Mouse (Mus musculus): ENCODE data around the gene Top2b. TPM values are rescaled to one million over a fixed set of nuclear protein-coding genes. Genes with fewer than 3 reads are reported as not detected.
A peak's percentile ranks its signal among the peaks of the same experiment; 100 is the strongest.

Gene Top2b
- total RNA-seq (2015; ENCODE audit: low replicate concordance) (44.7 and 55.3 TPM in 2 replicates), total RNA-seq (2017; ENCODE audit: low replicate concordance) (84.9 and 133 TPM in 2 replicates)

- peak; percentile 92 for ATAC-seq (replicated peaks; ENCODE audit: low FRiP score, poor library complexity, severe bottlenecking)
Measured at GRCm38 (mm10) chr14:16364878-16365337, at the start of gene Top2b. Gene Top2b (plus strand): TSS chr14:16365179.

- no peak for ATAC-seq (replicated peaks; ENCODE audit: low FRiP score, poor library complexity, severe bottlenecking)
Measured at GRCm38 (mm10) chr14:16316715-16317114, 48.3 kb upstream of the Top2b start.

GRCm38 (mm10) chr14:16319818-16320217 is 45.2 kb upstream of the Top2b start:
- no peak for ATAC-seq (replicated peaks; ENCODE audit: low FRiP score, poor library complexity, severe bottlenecking)

GRCm38 (mm10) chr14:16324394-16324793 is 40.6 kb upstream of the Top2b start:
- no peak for ATAC-seq (replicated peaks; ENCODE audit: low FRiP score, poor library complexity, severe bottlenecking)

DNA sequence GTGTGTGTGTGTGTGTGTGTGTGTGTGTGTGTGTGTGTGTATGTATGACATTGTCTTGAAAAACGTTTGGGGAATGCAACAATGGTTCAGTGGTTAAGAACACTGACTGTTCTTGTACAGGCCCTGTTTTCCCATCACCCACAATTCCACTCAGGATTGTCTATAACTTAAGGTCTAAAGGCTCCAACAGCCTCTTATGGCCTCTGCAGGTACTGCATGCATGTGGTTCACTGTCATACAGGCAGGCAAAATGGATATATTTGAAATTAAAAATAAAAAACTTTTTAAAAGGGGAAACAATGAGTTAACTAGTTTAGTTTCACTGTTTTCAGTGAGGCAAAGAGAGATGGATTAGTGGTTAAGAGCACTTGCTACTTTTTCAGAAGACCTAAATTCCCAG is 39.8 kb upstream of the Top2b start:
- ATAC-seq (replicated peaks; ENCODE audit: low FRiP score, poor library complexity, severe bottlenecking) = no peak

GRCm38 (mm10) chr14:16328531-16328930 is 36.4 kb upstream of the Top2b start:
- ATAC-seq (replicated peaks; ENCODE audit: low FRiP score, poor library complexity, severe bottlenecking) = no peak

- no peak for ATAC-seq (replicated peaks; ENCODE audit: low FRiP score, poor library complexity, severe bottlenecking)
Measured at GRCm38 (mm10) chr14:16328959-16329480, 36.0 kb upstream of the Top2b start.

GRCm38 (mm10) chr14:16329756-16330155 is 35.2 kb upstream of the Top2b start:
- no peak for ATAC-seq (replicated peaks; ENCODE audit: low FRiP score, poor library complexity, severe bottlenecking)

GRCm38 (mm10) chr14:16334260-16334659 is 30.7 kb upstream of the Top2b start:
- no peak for ATAC-seq (replicated peaks; ENCODE audit: low FRiP score, poor library complexity, severe bottlenecking)

DNA sequence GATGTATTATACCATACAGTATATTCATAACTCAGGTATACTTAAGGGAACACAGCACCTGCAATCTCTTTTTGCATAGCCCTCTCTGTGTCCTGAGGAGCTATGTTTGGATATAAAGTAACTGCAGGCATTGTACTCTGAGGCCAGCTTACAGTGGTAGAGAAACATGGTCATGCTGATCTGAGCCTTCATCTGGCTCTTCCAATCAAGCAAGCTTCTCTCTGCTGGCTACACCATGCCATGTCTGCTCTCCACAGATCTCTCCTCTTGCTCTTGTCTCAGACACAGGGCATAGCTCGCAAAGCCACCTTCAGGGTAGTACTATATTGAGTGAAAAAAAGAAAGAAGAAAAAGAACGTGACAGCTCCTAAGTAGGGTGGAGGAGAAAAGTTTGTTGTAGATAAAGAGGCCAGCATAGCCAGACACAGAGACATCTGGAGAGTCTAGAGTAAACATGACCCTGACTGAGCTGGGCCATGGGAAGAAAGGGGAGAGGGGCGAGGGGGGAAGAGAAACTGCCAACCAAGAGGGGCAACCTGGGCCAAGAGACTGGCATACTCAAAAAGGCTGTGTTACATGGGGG is 29.1 kb upstream of the Top2b start:
- ATAC-seq (replicated peaks; ENCODE audit: low FRiP score, poor library complexity, severe bottlenecking) = 0 out of 2 replicates have a peak, but pooled peaks have one; percentile 19

DNA sequence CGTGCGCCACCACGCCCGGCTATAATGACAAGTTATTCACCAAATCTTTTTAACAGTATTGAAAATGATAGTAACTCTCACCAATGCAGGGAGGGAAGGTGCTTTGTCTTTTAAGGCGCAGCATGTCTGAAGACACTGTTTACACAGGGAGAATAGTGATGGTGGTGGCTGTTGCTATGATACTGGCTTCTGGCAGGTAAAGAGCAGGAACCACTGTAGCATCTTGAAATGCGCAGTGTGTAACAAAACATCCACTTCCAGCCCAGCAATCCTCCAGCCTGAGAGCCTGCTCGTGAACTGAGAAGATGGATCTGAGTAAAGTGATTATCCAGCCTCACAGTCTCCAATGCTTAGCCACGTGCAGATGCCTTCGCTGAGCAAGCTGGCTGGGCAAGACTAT is 17.5 kb upstream of the Top2b start:
- ATAC-seq (replicated peaks; ENCODE audit: low FRiP score, poor library complexity, severe bottlenecking) = no peak

DNA sequence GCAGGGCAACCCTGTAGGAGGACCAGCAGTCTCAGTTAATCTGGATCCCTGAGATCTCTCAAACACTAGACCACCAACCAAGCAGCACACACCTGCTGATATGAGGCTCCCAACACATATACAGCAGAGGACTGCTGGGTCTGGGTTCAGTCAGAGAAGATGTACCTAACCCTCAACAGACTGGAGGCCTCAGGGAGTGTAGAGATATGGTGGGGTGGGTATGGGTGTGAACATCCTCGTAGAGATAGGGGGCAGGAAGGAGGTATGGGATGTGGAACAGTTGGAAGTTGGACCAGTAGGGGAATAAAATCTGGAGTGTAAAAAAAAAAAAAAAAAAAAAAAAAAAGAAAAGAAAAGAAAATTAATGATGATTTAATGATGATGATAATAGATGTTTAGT is 5.3 kb upstream of the Top2b start:
- ATAC-seq (replicated peaks; ENCODE audit: low FRiP score, poor library complexity, severe bottlenecking) = no peak

- no peak for ATAC-seq (replicated peaks; ENCODE audit: low FRiP score, poor library complexity, severe bottlenecking)
Measured at GRCm38 (mm10) chr14:16364161-16364831, 683 bp upstream of the Top2b start.

GRCm38 (mm10) chr14:16365362-16366173 is 589 bp downstream of the Top2b start:
- peak; percentile 62 for ATAC-seq (replicated peaks; ENCODE audit: low FRiP score, poor library complexity, severe bottlenecking)

DNA sequence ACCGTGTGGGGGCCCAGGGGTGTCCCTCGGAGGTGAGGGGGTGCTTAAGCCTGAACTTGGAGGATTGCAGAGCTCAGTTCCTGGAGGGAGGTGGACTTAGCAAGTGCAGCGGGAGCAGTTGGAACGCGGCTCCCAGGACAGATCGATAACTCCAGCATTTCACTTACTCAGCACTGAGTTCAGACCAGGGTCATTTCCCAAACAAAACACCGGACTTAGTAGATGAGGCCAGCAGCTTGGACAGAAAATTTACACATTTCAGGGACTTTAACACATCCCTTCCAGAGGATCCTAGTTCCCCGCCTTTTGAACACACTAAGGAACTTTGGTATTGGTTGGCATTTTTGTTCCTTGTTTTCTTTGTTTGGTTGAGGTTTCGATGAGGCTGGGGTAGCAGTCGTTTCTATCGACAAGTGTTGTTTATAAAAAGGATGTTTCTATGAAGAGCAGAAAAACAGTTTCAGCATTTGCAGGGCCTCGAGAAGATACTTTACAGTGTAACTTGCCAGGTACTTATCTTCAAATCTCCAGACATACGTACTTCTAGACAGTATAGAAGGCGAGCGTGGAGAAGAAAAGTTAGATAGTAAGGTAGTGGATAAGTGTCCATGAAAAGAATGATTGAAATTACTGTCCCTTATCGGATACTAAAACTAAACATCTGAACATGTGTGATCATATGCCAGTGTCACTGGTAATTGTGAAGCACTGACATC is 1.4 kb downstream of the Top2b start:
- peak; percentile 48 for ATAC-seq (replicated peaks; ENCODE audit: low FRiP score, poor library complexity, severe bottlenecking)

DNA sequence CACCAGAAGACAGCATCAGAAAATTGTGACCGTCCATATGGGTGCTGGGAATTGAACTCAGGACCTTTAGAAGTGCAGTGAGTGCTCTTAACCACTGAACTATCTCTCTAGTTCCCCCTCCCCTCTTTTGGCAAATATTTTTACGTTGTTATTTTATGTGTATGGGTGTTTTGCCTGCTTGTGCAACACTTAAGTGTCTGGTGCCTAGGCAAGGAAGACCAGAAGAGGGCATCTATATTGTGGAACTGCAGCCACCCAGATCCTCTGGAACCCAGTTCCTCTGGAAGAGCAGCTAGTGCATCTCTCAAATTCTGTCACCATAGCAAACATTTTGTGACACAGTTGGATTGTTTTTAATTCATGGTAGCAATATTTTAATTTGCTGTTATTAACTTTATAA is 2.0 kb downstream of the Top2b start:
- ATAC-seq (replicated peaks; ENCODE audit: low FRiP score, poor library complexity, severe bottlenecking) = no peak

DNA sequence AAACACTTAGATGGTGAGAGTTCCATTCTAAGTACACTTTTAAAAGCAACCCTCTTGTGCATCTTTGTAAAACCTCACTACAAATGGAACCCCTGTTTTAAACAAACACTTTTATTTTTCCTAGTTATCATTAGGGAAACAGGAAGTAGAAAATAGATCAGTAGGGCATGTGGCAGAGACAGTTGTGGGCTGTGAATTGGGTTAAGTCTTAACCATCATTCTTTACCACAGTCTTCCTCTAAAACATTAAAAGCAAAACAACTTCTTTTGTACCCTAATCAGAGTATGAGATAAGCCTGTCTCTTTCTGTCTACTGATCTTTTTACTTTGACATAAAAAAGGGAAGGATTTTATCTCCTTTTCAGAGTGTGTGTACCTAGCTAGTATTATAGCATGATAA is 7.8 kb downstream of the Top2b start:
- no peak for ATAC-seq (replicated peaks; ENCODE audit: low FRiP score, poor library complexity, severe bottlenecking)

- no peak for ATAC-seq (replicated peaks; ENCODE audit: low FRiP score, poor library complexity, severe bottlenecking)
Measured at GRCm38 (mm10) chr14:16373190-16373589, 8.2 kb downstream of the Top2b start.

GRCm38 (mm10) chr14:16379917-16380570 is 15.1 kb downstream of the Top2b start:
- ATAC-seq (replicated peaks; ENCODE audit: low FRiP score, poor library complexity, severe bottlenecking) = peak; percentile 86
